Mouse (Mus musculus): ENCODE data around the gene Zcchc13. TPM values are rescaled to one million over a fixed set of nuclear protein-coding genes. Genes with fewer than 3 reads are reported as not detected.

Gene Zcchc13
- total and polyA plus RNA-seq, 3 experiments, result not detected

- Histone ChIP-seq H3K4me1 (ENCODE audit: control insufficient read depth, insufficient read depth, low read length) (no peaks in the 10 kb centered on the region; the same call in 1 of the 2 replicates), H3K27ac (no peak overlapping the region), H3K79me2 (replicated peaks; ENCODE audit: control insufficient read depth, insufficient read depth, low read length) (no peaks in the 10 kb centered on the region), H3K9ac (ENCODE audit: low read depth, low read length) (no peak overlapping the region), H3K36me3 (ENCODE audit: control insufficient read depth, insufficient read depth, low read length) (no peaks in the 10 kb centered on the region), H3K27me3 (ENCODE audit: control insufficient read depth, insufficient read depth, low read length) (no peaks in the 10 kb centered on the region), H3K4me3 (no peak overlapping the region)
- no peak for DNase-seq
- no peak for TF ChIP-seq EP300 (IDR thresholded peaks at IDR 0.05; ENCODE audit: insufficient read depth, low read depth, low read length)
- TF ChIP-seq CTCF (IDR thresholded peaks at IDR 0.05), result peak; percentile 85
- 36% methylated on average over 5 of the region's 5 CpGs for WGBS
- intact Hi-C loops (cut with DNase I), result loop anchor here (1.0 to 5.0 kb wide), 2 partner anchors 140 to 358 kb away; partner anchors contain the start of gene Rlim
Observed at GRCm38 (mm10) chrX:103624426-103625168, 5.8 kb upstream of the Zcchc13 start.

GRCm38 (mm10) chrX:103628890-103629289 lies 1.5 kb upstream of the Zcchc13 start:
- H3K27ac ChIP-seq, result no peak overlapping the region
- H3K4me1 ChIP-seq (ENCODE audit: control insufficient read depth, insufficient read depth, low read length), result no peaks in the 10 kb centered on the region
- no peaks in the 10 kb centered on the region for H3K27me3 ChIP-seq (ENCODE audit: control insufficient read depth, insufficient read depth, low read length)
- DNase-seq, result no peak
- intact Hi-C loops (cut with DNase I), result no loop called here
- no peak overlapping the region for H3K9ac ChIP-seq (ENCODE audit: low read depth, low read length)
- TF ChIP-seq POLR2A (IDR thresholded peaks at IDR 0.05; ENCODE audit: insufficient read depth, low read depth, low read length), result no peak
- no peak for TF ChIP-seq CTCF (IDR thresholded peaks at IDR 0.05)
- TF ChIP-seq EP300 (IDR thresholded peaks at IDR 0.05; ENCODE audit: insufficient read depth, low read depth, low read length), result no peak
- H3K4me3 ChIP-seq, result no peak overlapping the region
- no peaks in the 10 kb centered on the region for H3K79me2 ChIP-seq (replicated peaks; ENCODE audit: control insufficient read depth, insufficient read depth, low read length)
- H3K36me3 ChIP-seq (ENCODE audit: control insufficient read depth, insufficient read depth, low read length), result no peaks in the 10 kb centered on the region
- 100% methylated on average over 1 of the region's 1 CpGs for WGBS

- no peak overlapping the region for H3K9ac ChIP-seq (ENCODE audit: low read depth, low read length)
- no peak overlapping the region for H3K27ac ChIP-seq
- intact Hi-C loops (cut with DNase I), result no loop called here
- no peak overlapping the region for H3K4me3 ChIP-seq
- no peaks in the 10 kb centered on the region for H3K36me3 ChIP-seq (ENCODE audit: control insufficient read depth, insufficient read depth, low read length)
- H3K4me1 ChIP-seq (ENCODE audit: control insufficient read depth, insufficient read depth, low read length), result no peaks in the 10 kb centered on the region
- TF ChIP-seq CTCF (IDR thresholded peaks at IDR 0.05), result no peak
- TF ChIP-seq POLR2A (IDR thresholded peaks at IDR 0.05; ENCODE audit: insufficient read depth, low read depth, low read length), result no peak
- TF ChIP-seq EP300 (IDR thresholded peaks at IDR 0.05; ENCODE audit: insufficient read depth, low read depth, low read length), result no peak
- no peaks in the 10 kb centered on the region for H3K27me3 ChIP-seq (ENCODE audit: control insufficient read depth, insufficient read depth, low read length)
- no peaks in the 10 kb centered on the region for H3K79me2 ChIP-seq (replicated peaks; ENCODE audit: control insufficient read depth, insufficient read depth, low read length)
- no peak for DNase-seq
Observed at GRCm38 (mm10) chrX:103633895-103634294, 3.5 kb downstream of the Zcchc13 start.

GRCm38 (mm10) chrX:103636021-103636420 lies 5.6 kb downstream of the Zcchc13 start:
- Histone ChIP-seq H3K4me3 (no peak overlapping the region), H3K79me2 (replicated peaks; ENCODE audit: control insufficient read depth, insufficient read depth, low read length) (no peaks in the 10 kb centered on the region), H3K9ac (ENCODE audit: low read depth, low read length) (no peak overlapping the region), H3K27me3 (ENCODE audit: control insufficient read depth, insufficient read depth, low read length) (no peaks in the 10 kb centered on the region), H3K4me1 (ENCODE audit: control insufficient read depth, insufficient read depth, low read length) (no peaks in the 10 kb centered on the region), H3K27ac (no peak overlapping the region), H3K36me3 (ENCODE audit: control insufficient read depth, insufficient read depth, low read length) (no peaks in the 10 kb centered on the region)
- TF ChIP-seq EP300 (IDR thresholded peaks at IDR 0.05; ENCODE audit: insufficient read depth, low read depth, low read length), result no peak
- no peak for TF ChIP-seq CTCF (IDR thresholded peaks at IDR 0.05)
- TF ChIP-seq POLR2A (IDR thresholded peaks at IDR 0.05; ENCODE audit: insufficient read depth, low read depth, low read length), result no peak
- DNase-seq, result no peak
- intact Hi-C loops (cut with DNase I), result no loop called here

- no peaks in the 10 kb centered on the region for H3K4me1 ChIP-seq (ENCODE audit: control insufficient read depth, insufficient read depth, low read length)
- H3K36me3 ChIP-seq (ENCODE audit: control insufficient read depth, insufficient read depth, low read length), result no peaks in the 10 kb centered on the region
- no peak overlapping the region for H3K27ac ChIP-seq
- TF ChIP-seq EP300 (IDR thresholded peaks at IDR 0.05; ENCODE audit: insufficient read depth, low read depth, low read length), result no peak
- no peak for TF ChIP-seq CTCF (IDR thresholded peaks at IDR 0.05)
- TF ChIP-seq POLR2A (IDR thresholded peaks at IDR 0.05; ENCODE audit: insufficient read depth, low read depth, low read length), result no peak
- H3K4me3 ChIP-seq, result no peak overlapping the region
- no peaks in the 10 kb centered on the region for H3K79me2 ChIP-seq (replicated peaks; ENCODE audit: control insufficient read depth, insufficient read depth, low read length)
- H3K27me3 ChIP-seq (ENCODE audit: control insufficient read depth, insufficient read depth, low read length), result no peaks in the 10 kb centered on the region
- DNase-seq, result no peak
- H3K9ac ChIP-seq (ENCODE audit: low read depth, low read length), result no peak overlapping the region
- WGBS, result 83% methylated on average over 5 of the region's 5 CpGs
- intact Hi-C loops (cut with DNase I), result no loop called here
Observed at GRCm38 (mm10) chrX:103638566-103638965, 8.2 kb downstream of the Zcchc13 start.

- TF ChIP-seq EP300 (IDR thresholded peaks at IDR 0.05; ENCODE audit: insufficient read depth, low read depth, low read length) (no peak), POLR2A (IDR thresholded peaks at IDR 0.05; ENCODE audit: insufficient read depth, low read depth, low read length) (no peak), CTCF (IDR thresholded peaks at IDR 0.05) (no peak)
- DNase-seq, result no peak
- Histone ChIP-seq H3K4me3 (no peak overlapping the region), H3K27me3 (ENCODE audit: control insufficient read depth, insufficient read depth, low read length) (no peaks in the 10 kb centered on the region), H3K36me3 (ENCODE audit: control insufficient read depth, insufficient read depth, low read length) (no peaks in the 10 kb centered on the region), H3K27ac (no peak overlapping the region), H3K9ac (ENCODE audit: low read depth, low read length) (no peak overlapping the region), H3K4me1 (ENCODE audit: control insufficient read depth, insufficient read depth, low read length) (no peaks in the 10 kb centered on the region), H3K79me2 (replicated peaks; ENCODE audit: control insufficient read depth, insufficient read depth, low read length) (no peaks in the 10 kb centered on the region)
- WGBS, result 81% methylated on average over 1 of the region's 1 CpGs
- intact Hi-C loops (cut with DNase I), result no loop called here
Observed at GRCm38 (mm10) chrX:103644301-103644700, 13.9 kb downstream of the Zcchc13 start.
